In the genomic region with DNA sequence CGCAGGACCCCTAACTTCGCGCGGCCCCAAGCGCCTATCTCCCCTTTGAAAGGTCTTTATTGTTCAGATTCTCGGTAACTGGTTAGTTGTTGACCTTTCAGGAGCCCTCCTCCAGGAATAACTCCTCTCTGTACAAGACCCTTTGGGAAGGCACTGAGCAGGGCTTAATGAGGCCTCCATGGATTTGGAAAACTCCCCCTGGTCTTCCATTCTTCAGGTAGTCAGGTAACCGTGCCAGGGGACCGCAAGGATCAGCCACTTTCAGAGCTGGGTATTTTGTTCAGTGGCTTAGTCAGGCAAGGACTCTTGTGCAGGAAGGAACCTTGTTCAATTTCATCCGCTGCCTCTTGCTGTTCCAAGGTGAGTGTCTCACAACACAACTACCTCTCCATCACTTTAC, we compare ENCODE assay signal across 15 mouse cellular contexts. TPM values are rescaled to one million over a fixed set of nuclear protein-coding genes. Genes with fewer than 3 reads are reported as not detected.
A peak's percentile ranks its signal among the peaks of the same experiment; 100 is the strongest.
DNase-seq lines count a peak whose midpoint lies in the region; ATAC-seq lines count a peak whose summit lies in the region.
"Had no signal": no experiment of that assay in that cellular context is flagged by ENCODE, and none has a peak within 500 bp of the region (broad histone marks: within the 10 kb centered on the region; RNA-seq: fewer than 3 reads in every experiment).

A gene (plus strand): TSS at position 301 of the 400 bp plus-strand sequence.

- no peak within 1 kb of the TSS for H3K4me2 ChIP-seq in forebrain, embryonic 15.5 days (replicated peaks)
- peak within 1 kb of the TSS; percentile 49 for H3K4me2 ChIP-seq in heart, embryonic 15.5 days
- peak within 1 kb of the TSS; percentile 35 for H3K4me2 ChIP-seq in lung, embryonic 15.5 days
- H3K4me2 ChIP-seq in limb, embryonic 12.5 days = peak within 1 kb of the TSS; percentile 44

- no peaks in the 10 kb centered on the region for H3K36me3 ChIP-seq in forebrain, embryonic 10.5 days (replicated peaks)
- no peaks in the 10 kb centered on the region for H3K36me3 ChIP-seq in forebrain, embryonic 15.5 days
- no peaks in the 10 kb centered on the region for H3K36me3 ChIP-seq in heart, embryonic 15.5 days
- H3K36me3 ChIP-seq in lung, embryonic 15.5 days = no peaks in the 10 kb centered on the region
- no peaks in the 10 kb centered on the region for H3K36me3 ChIP-seq in limb, embryonic 12.5 days

- H3K4me3 ChIP-seq in forebrain, embryonic 10.5 days = peak within 1 kb of the TSS; percentile 24; the same call in 1 of the 2 replicates
- H3K4me3 ChIP-seq in forebrain, embryonic 15.5 days = no peak within 1 kb of the TSS
- no peak within 1 kb of the TSS for H3K4me3 ChIP-seq in heart, embryonic 15.5 days
- H3K4me3 ChIP-seq in lung, embryonic 15.5 days = no peak within 1 kb of the TSS
- peak within 1 kb of the TSS; percentile 11; the same call in 1 of the 2 replicates for H3K4me3 ChIP-seq in limb, embryonic 12.5 days (replicated peaks)
- H3K4me3 ChIP-seq: erythroblast, embryonic 14.5 days; heart, adult 2 months had no signal

- peak within 1 kb of the TSS; percentile 20; the same call in 1 of the 2 replicates for H3K27ac ChIP-seq in forebrain, embryonic 10.5 days
- no peak within 1 kb of the TSS for H3K27ac ChIP-seq in forebrain, embryonic 15.5 days (replicated peaks)
- no peak within 1 kb of the TSS for H3K27ac ChIP-seq in heart, embryonic 15.5 days
- no peak within 1 kb of the TSS for H3K27ac ChIP-seq in lung, embryonic 15.5 days
- no peak within 1 kb of the TSS for H3K27ac ChIP-seq in limb, embryonic 12.5 days
- H3K27ac ChIP-seq: heart, adult 2 months had no signal

- no peak for ATAC-seq in forebrain, embryonic 15.5 days (replicated peaks)
- ATAC-seq in heart, embryonic 15.5 days (replicated peaks; ENCODE audit: insufficient number of reproducible peaks, insufficient read depth, low FRiP score, low read depth) = no peak
- no peak for ATAC-seq in lung, embryonic 15.5 days (ENCODE audit: borderline replicate concordance, extremely low read depth, low FRiP score, low TSS enrichment)
- ATAC-seq in limb, embryonic 12.5 days (ENCODE audit: insufficient number of reproducible peaks, insufficient read depth, low FRiP score, low TSS enrichment, low read depth) = no peak

- H3K9me3 ChIP-seq in forebrain, embryonic 10.5 days = no peaks in the 10 kb centered on the region
- H3K9me3 ChIP-seq in forebrain, embryonic 15.5 days = no peaks in the 10 kb centered on the region
- no peaks in the 10 kb centered on the region for H3K9me3 ChIP-seq in heart, embryonic 15.5 days (replicated peaks)
- no peaks in the 10 kb centered on the region for H3K9me3 ChIP-seq in lung, embryonic 15.5 days
- no peaks in the 10 kb centered on the region for H3K9me3 ChIP-seq in limb, embryonic 12.5 days

- H3K9ac ChIP-seq in forebrain, embryonic 15.5 days (replicated peaks) = no peak within 1 kb of the TSS
- H3K9ac ChIP-seq in heart, embryonic 15.5 days = no peak within 1 kb of the TSS
- H3K9ac ChIP-seq in lung, embryonic 15.5 days = no peak within 1 kb of the TSS
- H3K9ac ChIP-seq in limb, embryonic 12.5 days (replicated peaks) = no peak within 1 kb of the TSS

- H3K4me1 ChIP-seq in forebrain, embryonic 10.5 days = peaks cover 13% of the 10 kb centered on the region
- H3K4me1 ChIP-seq in forebrain, embryonic 15.5 days = 0 out of 2 replicates have a peak, but pooled peaks cover 2% of the 10 kb centered on the region
- H3K4me1 ChIP-seq in heart, embryonic 15.5 days (replicated peaks) = peaks cover 7% of the 10 kb centered on the region
- no peaks in the 10 kb centered on the region for H3K4me1 ChIP-seq in lung, embryonic 15.5 days
- peaks cover 19% of the 10 kb centered on the region for H3K4me1 ChIP-seq in limb, embryonic 12.5 days (replicated peaks)

- WGBS in forebrain, embryonic 10.5 days = 59% methylated on average over 9 of the region's 9 CpGs
- 61% methylated on average over 9 of the region's 9 CpGs for WGBS in forebrain, embryonic 15.5 days
- 61% methylated on average over 9 of the region's 9 CpGs for WGBS in heart, embryonic 15.5 days
- WGBS in lung, embryonic 15.5 days = 64% methylated on average over 9 of the region's 9 CpGs
- WGBS in limb, embryonic 12.5 days = 66% methylated on average over 9 of the region's 9 CpGs

- no peaks in the 10 kb centered on the region; the same call in 1 of the 2 replicates for H3K27me3 ChIP-seq in forebrain, embryonic 10.5 days (ENCODE audit: poor library complexity, severe bottlenecking)
- no peaks in the 10 kb centered on the region for H3K27me3 ChIP-seq in forebrain, embryonic 15.5 days
- no peaks in the 10 kb centered on the region for H3K27me3 ChIP-seq in heart, embryonic 15.5 days
- H3K27me3 ChIP-seq in lung, embryonic 15.5 days = no peaks in the 10 kb centered on the region
- peaks cover 3% of the 10 kb centered on the region; the same call in 1 of the 2 replicates for H3K27me3 ChIP-seq in limb, embryonic 12.5 days

- no peak for DNase-seq in forebrain, embryonic 10.5 days (ENCODE audit: extremely low spot score, low spot score)
- DNase-seq in heart, adult 18-20 months = no peak
- DNase-seq in lung, postnatal 4 days = no peak
- DNase-seq in ovary, postnatal 10 days (ENCODE audit: low spot score) = no peak
- DNase-seq: cerebellum, adult 9-11 months; heart, adult 2 months; kidney, postnatal 4 days; lung, postnatal 14 days had no signal

RNA-seq across cellular contexts. Expression of the gene that starts here (rescaled TPM):
- 0.26 TPM in 2 replicates for polyA plus RNA-seq in forebrain, embryonic 10.5 days (2016; fragmentation: Nextera tagmentation; extraction: Ambion mirVana)
- polyA plus RNA-seq in forebrain, embryonic 15.5 days (2015; fragmentation: Nextera tagmentation; extraction: Ambion mirVana) = 0.25 and 0.28 TPM in 2 replicates
- 0.39 and 0.69 TPM in 2 replicates for polyA plus RNA-seq in heart, embryonic 15.5 days (2015; fragmentation: Nextera tagmentation; extraction: Ambion mirVana)
- not detected for total RNA-seq in heart, adult 18-20 months (2021)
- 0.51 and 0.60 TPM in 2 replicates for polyA plus RNA-seq in lung, embryonic 15.5 days (2015; fragmentation: Nextera tagmentation; extraction: Ambion mirVana)
- 0.40 and 0.45 TPM in 2 replicates for polyA plus RNA-seq in limb, embryonic 12.5 days (2016; fragmentation: Nextera tagmentation; extraction: Ambion mirVana)
- total RNA-seq: ES-E14; heart, adult 2 months had no signal
- polyA plus RNA-seq: erythroblast, embryonic 14.5 days; small intestine, adult 2 months had no signal

Comparison
In these comparisons a context has a peak if more than half of its experiments do, and no peak if none do; other contexts are left out.
1. H3K4me3 ChIP-seq: peak in forebrain, embryonic 10.5 days (single experiment) and limb, embryonic 12.5 days (single experiment); none in forebrain, embryonic 15.5 days (single experiment), heart, embryonic 15.5 days (single experiment) and lung, embryonic 15.5 days (single experiment).